Mouse (Mus musculus): ENCODE measurements at regions not wholly inside any gene's neighbourhood (a gene's known extent, or its start where the extent isn't known, plus 50 kb on each side); places are given as distances from the start of the nearest gene placed in this dataset.

- no peak for TF ChIP-seq GATA4 (IDR thresholded peaks at IDR 0.05; ENCODE audit: insufficient replicate concordance, low read length)
Observed at GRCm38 (mm10) chr10:16552861-16553635, 1170.0 kb upstream of the Cited2 start.

- TF ChIP-seq GATA4 (IDR thresholded peaks at IDR 0.05; ENCODE audit: insufficient replicate concordance, low read length) = no peak
Observed at GRCm38 (mm10) chr10:16574568-16574967, 1148.5 kb upstream of the Cited2 start.

GRCm38 (mm10) chr10:16578554-16579078 is 1144.4 kb upstream of the Cited2 start:
- TF ChIP-seq GATA4 (IDR thresholded peaks at IDR 0.05; ENCODE audit: insufficient replicate concordance, low read length) = no peak

- TF ChIP-seq GATA4 (IDR thresholded peaks at IDR 0.05; ENCODE audit: insufficient replicate concordance, low read length) = no peak
Observed at GRCm38 (mm10) chr10:16580200-16580599, 1142.8 kb upstream of the Cited2 start.

- no peak for TF ChIP-seq GATA4 (IDR thresholded peaks at IDR 0.05; ENCODE audit: insufficient replicate concordance, low read length)
Observed at GRCm38 (mm10) chr10:16588833-16589232, 1134.2 kb upstream of the Cited2 start.

GRCm38 (mm10) chr10:16589399-16589798 is 1133.6 kb upstream of the Cited2 start:
- TF ChIP-seq GATA4 (IDR thresholded peaks at IDR 0.05; ENCODE audit: insufficient replicate concordance, low read length) = no peak

GRCm38 (mm10) chr10:16592870-16593269 is 1130.1 kb upstream of the Cited2 start:
- no peak for TF ChIP-seq GATA4 (IDR thresholded peaks at IDR 0.05; ENCODE audit: insufficient replicate concordance, low read length)

- no peak for TF ChIP-seq GATA4 (IDR thresholded peaks at IDR 0.05; ENCODE audit: insufficient replicate concordance, low read length)
Observed at GRCm38 (mm10) chr10:16600041-16600440, 1123.0 kb upstream of the Cited2 start.

GRCm38 (mm10) chr10:16600551-16601224 is 1122.3 kb upstream of the Cited2 start:
- TF ChIP-seq GATA4 (IDR thresholded peaks at IDR 0.05; ENCODE audit: insufficient replicate concordance, low read length) = no peak

GRCm38 (mm10) chr10:16601225-16601595 is 1121.8 kb upstream of the Cited2 start:
- no peak for TF ChIP-seq GATA4 (IDR thresholded peaks at IDR 0.05; ENCODE audit: insufficient replicate concordance, low read length)

GRCm38 (mm10) chr10:16608339-16608738 is 1114.7 kb upstream of the Cited2 start:
- TF ChIP-seq GATA4 (IDR thresholded peaks at IDR 0.05; ENCODE audit: insufficient replicate concordance, low read length) = no peak

- TF ChIP-seq GATA4 (IDR thresholded peaks at IDR 0.05; ENCODE audit: insufficient replicate concordance, low read length) = no peak
Observed at GRCm38 (mm10) chr10:16618752-16619151, 1104.3 kb upstream of the Cited2 start.

- TF ChIP-seq GATA4 (IDR thresholded peaks at IDR 0.05; ENCODE audit: insufficient replicate concordance, low read length) = no peak
Observed at GRCm38 (mm10) chr10:16619584-16619983, 1103.4 kb upstream of the Cited2 start.

- TF ChIP-seq GATA4 (IDR thresholded peaks at IDR 0.05; ENCODE audit: insufficient replicate concordance, low read length) = no peak
Observed at GRCm38 (mm10) chr10:16620804-16621559, 1102.0 kb upstream of the Cited2 start.

GRCm38 (mm10) chr10:16622821-16623220 is 1100.2 kb upstream of the Cited2 start:
- TF ChIP-seq GATA4 (IDR thresholded peaks at IDR 0.05; ENCODE audit: insufficient replicate concordance, low read length) = no peak

All from liver, adult (tissue).